Mouse (Mus musculus) urinary bladder, postnatal 25 days (tissue): Measurements from ENCODE around the gene Cpt1c.
"Not testable (repeated sequence)": the region's sequence is repeated elsewhere in the genome, so short reads cannot be mapped to it uniquely, and the experiment has no call there.

Experiments used
- DNase-seq: peaks from one replicate; pipeline ENCODE4 v3.0.0; 2022; ENCODE audit warnings: low spot score

Gene Cpt1c

GRCm38 (mm10) chr7:44974383-44975116 lies at the start of gene Cpt1c:
Gene Cpt1c (minus strand): TSS chr7:44974851.
- DNase-seq: peak; percentile 64

- not testable (repeated sequence) for DNase-seq
These were observed 49.1 kb upstream of the Cpt1c start for GRCm38 (mm10) chr7:45023711-45024110.

- no peak for DNase-seq
These were observed 45.6 kb upstream of the Cpt1c start for GRCm38 (mm10) chr7:45020225-45020624.

- peak; percentile 48 for DNase-seq
These were observed 44.5 kb upstream of the Cpt1c start for GRCm38 (mm10) chr7:45019031-45019571.

- peak; percentile 80 for DNase-seq
These were observed 42.8 kb upstream of the Cpt1c start, which contains the start of gene Rras for GRCm38 (mm10) chr7:45017242-45018061. Gene Rras (plus strand): TSS chr7:45017961.

GRCm38 (mm10) chr7:45016761-45017160 lies 42.1 kb upstream of the Cpt1c start:
- DNase-seq: no peak

GRCm38 (mm10) chr7:45015957-45016612 lies 41.4 kb upstream of the Cpt1c start, which contains the start of gene Scaf1:
Gene Scaf1 (minus strand): TSS chr7:45016363.
- DNase-seq: peak; percentile 95

- DNase-seq: no peak
These were observed 40.8 kb upstream of the Cpt1c start for GRCm38 (mm10) chr7:45015344-45015956.

- no peak for DNase-seq
These were observed 39.4 kb upstream of the Cpt1c start for GRCm38 (mm10) chr7:45014096-45014451.

- no peak for DNase-seq
These were observed 38.9 kb upstream of the Cpt1c start for GRCm38 (mm10) chr7:45013366-45014095.

- DNase-seq: no peak
These were observed 38.2 kb upstream of the Cpt1c start for GRCm38 (mm10) chr7:45012824-45013223.

GRCm38 (mm10) chr7:45012011-45012410 lies 37.4 kb upstream of the Cpt1c start:
- DNase-seq: no peak

- DNase-seq: no peak
These were observed 33.8 kb upstream of the Cpt1c start for GRCm38 (mm10) chr7:45008411-45008810.

GRCm38 (mm10) chr7:45007846-45008245 lies 33.2 kb upstream of the Cpt1c start:
- no peak for DNase-seq

GRCm38 (mm10) chr7:45007141-45007540 lies 32.5 kb upstream of the Cpt1c start:
- DNase-seq: no peak

- no peak for DNase-seq
These were observed 31.9 kb upstream of the Cpt1c start for GRCm38 (mm10) chr7:45006503-45006902.

- DNase-seq: no peak
These were observed 30.8 kb upstream of the Cpt1c start for GRCm38 (mm10) chr7:45005321-45005992.

GRCm38 (mm10) chr7:45004546-45004945 lies 29.9 kb upstream of the Cpt1c start:
- DNase-seq: no peak

- DNase-seq: no peak
These were observed 27.8 kb upstream of the Cpt1c start for GRCm38 (mm10) chr7:45002440-45002839.

- no peak for DNase-seq
These were observed 26.0 kb upstream of the Cpt1c start for GRCm38 (mm10) chr7:45000539-45001114.
